Mouse (Mus musculus): ENCODE measurements around the gene Scg3.
A peak's percentile ranks its signal among the peaks of the same experiment; 100 is the strongest.
"Not testable (repeated sequence)": the region's sequence is repeated elsewhere in the genome, so short reads cannot be mapped to it uniquely, and the experiment has no call there.

The Scg3 gene

GRCm38 (mm10) chr9:75625556-75626307 lies 58.1 kb downstream of the Scg3 start, which contains the start of gene Lysmd2:
Gene Lysmd2, plus strand, starts transcription at chr9:75625741.
- peak; percentile 83 for DNase-seq

- no peak for DNase-seq
These were observed 58.8 kb downstream of the Scg3 start for GRCm38 (mm10) chr9:75624983-75625555.

GRCm38 (mm10) chr9:75621428-75621827 lies 62.4 kb downstream of the Scg3 start:
- no peak for DNase-seq

GRCm38 (mm10) chr9:75619761-75620160 lies 64.1 kb downstream of the Scg3 start:
- not testable (repeated sequence) for DNase-seq

- no peak for DNase-seq
These were observed 64.9 kb downstream of the Scg3 start for GRCm38 (mm10) chr9:75618836-75619400.

- DNase-seq, result no peak
These were observed 67.3 kb downstream of the Scg3 start for GRCm38 (mm10) chr9:75616560-75616959.

GRCm38 (mm10) chr9:75610571-75611493 lies 73.0 kb downstream of the Scg3 start, which contains the start of gene Tmod2:
Gene Tmod2, minus strand, starts transcription at chr9:75611325.
- DNase-seq, result peak; percentile 67

- no peak for DNase-seq
These were observed 73.9 kb downstream of the Scg3 start for GRCm38 (mm10) chr9:75609965-75610364.

- no peak for DNase-seq
These were observed 74.4 kb downstream of the Scg3 start for GRCm38 (mm10) chr9:75609505-75609904.

GRCm38 (mm10) chr9:75607496-75607895 lies 76.4 kb downstream of the Scg3 start:
- no peak for DNase-seq

GRCm38 (mm10) chr9:75601510-75601909 lies 82.3 kb downstream of the Scg3 start:
- DNase-seq, result no peak

- DNase-seq, result no peak
These were observed 83.5 kb downstream of the Scg3 start for GRCm38 (mm10) chr9:75600166-75600934.

- DNase-seq, result peak; percentile 39
These were observed 84.5 kb downstream of the Scg3 start for GRCm38 (mm10) chr9:75599191-75599841.

- no peak for DNase-seq
These were observed 86.3 kb downstream of the Scg3 start for GRCm38 (mm10) chr9:75597596-75597995.

- DNase-seq, result no peak
These were observed 86.8 kb downstream of the Scg3 start for GRCm38 (mm10) chr9:75597036-75597435.

GRCm38 (mm10) chr9:75593481-75593880 lies 90.4 kb downstream of the Scg3 start:
- no peak for DNase-seq

Data from kidney, postnatal 10 days (tissue).